In the genomic region with DNA sequence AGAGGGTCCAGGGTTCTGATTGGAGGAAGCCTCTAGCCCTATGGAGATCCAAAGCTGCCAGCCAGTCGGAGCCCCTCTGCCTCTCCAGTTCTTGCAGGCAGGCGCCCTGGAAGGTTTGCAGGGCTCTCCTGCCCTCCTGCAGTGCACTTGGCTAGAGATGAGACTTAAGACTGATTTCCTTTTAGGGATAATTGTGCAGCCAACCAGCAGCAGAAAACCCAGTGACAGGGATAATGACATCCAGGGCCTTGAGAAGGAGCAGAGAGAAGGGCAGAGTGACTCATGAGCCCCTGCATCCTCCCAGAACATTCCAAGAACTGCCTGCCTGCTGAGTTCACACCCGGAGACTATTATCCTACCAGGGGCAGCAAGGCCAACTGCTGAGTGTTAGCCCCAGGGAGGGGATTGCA, we compare ENCODE assay signal across 8 mouse cellular contexts. TPM values are rescaled to one million over a fixed set of nuclear protein-coding genes. Genes with fewer than 3 reads are reported as not detected.
DNase-seq lines count a peak whose midpoint lies in the region; ATAC-seq lines count a peak whose summit lies in the region.

No protein-coding gene starts in this region.

- H3K27ac ChIP-seq in heart, embryonic 13.5 days (replicated peaks): peak overlapping the region; percentile 78
- H3K27ac ChIP-seq in liver, embryonic 13.5 days: peak overlapping the region; percentile 60; the same call in 1 of the 2 replicates

- DNase-seq in heart, adult 8-10 months (ENCODE audit: low spot score): no peak
- DNase-seq in ES-CJ7 (ENCODE audit: low read depth, low spot score): peak; percentile 55
- peak; percentile 34 for DNase-seq in embryo, embryonic 10.5 days (ENCODE audit: low spot score)
- DNase-seq in liver, embryonic 13.5 days: no peak
- DNase-seq in thymus, postnatal 4 days: no peak
- no peak for DNase-seq in urinary bladder, postnatal 10 days (ENCODE audit: low spot score)

- H3K9me3 ChIP-seq in heart, embryonic 13.5 days: no peaks in the 10 kb centered on the region
- no peaks in the 10 kb centered on the region for H3K9me3 ChIP-seq in liver, embryonic 13.5 days (replicated peaks)

- ATAC-seq in heart, embryonic 13.5 days (ENCODE audit: extremely low read depth, insufficient number of reproducible peaks, low FRiP score, low TSS enrichment): no peak
- ATAC-seq in liver, embryonic 13.5 days (ENCODE audit: low read depth): no peak
- no peak for ATAC-seq in megakaryocyte-erythroid progenitor cell, adult 5-6 weeks (replicated peaks; ENCODE audit: low FRiP score, low TSS enrichment, poor library complexity, severe bottlenecking)

- no peak overlapping the region for H3K4me2 ChIP-seq in heart, embryonic 13.5 days
- no peak overlapping the region for H3K4me2 ChIP-seq in liver, embryonic 13.5 days

- 16% methylated on average over 3 of the region's 3 CpGs for WGBS in heart, embryonic 13.5 days
- 32% methylated on average over 3 of the region's 3 CpGs for WGBS in liver, embryonic 13.5 days (ENCODE audit: insufficient replicate concordance)

- no peak overlapping the region for H3K4me3 ChIP-seq in heart, embryonic 13.5 days
- no peak overlapping the region for H3K4me3 ChIP-seq in liver, embryonic 13.5 days (replicated peaks)

- peak overlapping the region; percentile 4; the same call in 1 of the 2 replicates for H3K9ac ChIP-seq in heart, embryonic 13.5 days
- no peak overlapping the region for H3K9ac ChIP-seq in liver, embryonic 13.5 days

- no peaks in the 10 kb centered on the region for H3K27me3 ChIP-seq in heart, embryonic 13.5 days (replicated peaks)
- H3K27me3 ChIP-seq in liver, embryonic 13.5 days: no peaks in the 10 kb centered on the region

- no peaks in the 10 kb centered on the region for H3K36me3 ChIP-seq in heart, embryonic 13.5 days
- H3K36me3 ChIP-seq in liver, embryonic 13.5 days: no peaks in the 10 kb centered on the region

- H3K4me1 ChIP-seq in heart, embryonic 13.5 days: peaks cover 69% of the 10 kb centered on the region
- H3K4me1 ChIP-seq in liver, embryonic 13.5 days (replicated peaks): 0 out of 2 replicates have a peak, but pooled peaks cover 5% of the 10 kb centered on the region

RNA-seq across cellular contexts. Expression of a gene that starts 26.5 kb away (rescaled TPM):
- 81.5 and 83.7 TPM in 2 replicates for polyA plus RNA-seq in heart, embryonic 13.5 days (2015; fragmentation: Nextera tagmentation; extraction: Ambion mirVana)
- total RNA-seq in heart, adult 8-10 months (2022): 10 to 100 TPM; 42.6 to 46.1 (median 44.5) TPM
- polyA plus RNA-seq in liver, embryonic 13.5 days (2015; fragmentation: Nextera tagmentation; extraction: Ambion mirVana): 8.1 and 9.8 TPM in 2 replicates
- not detected in 2 replicates for total RNA-seq in megakaryocyte-erythroid progenitor cell, adult 5-6 weeks (2014; fragmentation: Nextera tagmentation)
- total RNA-seq in megakaryocyte-erythroid progenitor cell, adult 5-6 weeks (2017): not detected in 2 replicates

Comparison
In these comparisons a context has a peak if more than half of its experiments do, and no peak if none do; other contexts are left out.
1. DNase-seq: peak in ES-CJ7 (single experiment) and embryo, embryonic 10.5 days (single experiment); none in heart, adult 8-10 months (single experiment), liver, embryonic 13.5 days (single experiment), thymus, postnatal 4 days (single experiment) and urinary bladder, postnatal 10 days (single experiment).
2. RNA of a gene that starts 26.5 kb away (total RNA-seq): 42.6 to 46.1 TPM in heart, adult 8-10 months; not detected in megakaryocyte-erythroid progenitor cell, adult 5-6 weeks; every median in the first group is over 10 times any median in the second.